Mouse (Mus musculus): ENCODE measurements around the gene Col16a1.

The Col16a1 gene

GRCm38 (mm10) chr4:130082211-130082610, 34.6 kb downstream of the Col16a1 start:
- in situ Hi-C loops (cut with MboI, MseI) = loop anchor here (5.0 kb wide), 2 partner anchors 105 to 135 kb away; no protein-coding TSS in a partner anchor

- in situ Hi-C loops (cut with MboI, MseI) = loop anchor here (5.0 kb wide), 2 partner anchors 107 to 137 kb away; no protein-coding TSS in a partner anchor
These were observed 36.8 kb downstream of the Col16a1 start for GRCm38 (mm10) chr4:130084331-130084945.

- in situ Hi-C loops (cut with MboI, MseI) = no loop called here
These were observed 37.7 kb downstream of the Col16a1 start for GRCm38 (mm10) chr4:130085246-130085820.

GRCm38 (mm10) chr4:130087293-130087692, 39.7 kb downstream of the Col16a1 start:
- in situ Hi-C loops (cut with MboI, MseI) = no loop called here

GRCm38 (mm10) chr4:130095137-130095536, 47.5 kb downstream of the Col16a1 start:
- in situ Hi-C loops (cut with MboI, MseI) = no loop called here

GRCm38 (mm10) chr4:130101183-130101582, 53.5 kb downstream of the Col16a1 start:
- in situ Hi-C loops (cut with MboI, MseI) = no loop called here

- in situ Hi-C loops (cut with MboI, MseI) = no loop called here
These were observed 54.5 kb downstream of the Col16a1 start, which contains the start of gene Pef1 for GRCm38 (mm10) chr4:130102111-130102651. Gene Pef1 (plus strand): TSS chr4:130102558.

GRCm38 (mm10) chr4:130103632-130104031, 56.0 kb downstream of the Col16a1 start:
- in situ Hi-C loops (cut with MboI, MseI) = no loop called here

GRCm38 (mm10) chr4:130104584-130104983, 56.9 kb downstream of the Col16a1 start:
- in situ Hi-C loops (cut with MboI, MseI) = no loop called here

- in situ Hi-C loops (cut with MboI, MseI) = no loop called here
These were observed 59.4 kb downstream of the Col16a1 start for GRCm38 (mm10) chr4:130107065-130107443.

GRCm38 (mm10) chr4:130107444-130108131, 59.9 kb downstream of the Col16a1 start:
- in situ Hi-C loops (cut with MboI, MseI) = no loop called here

- in situ Hi-C loops (cut with MboI, MseI) = no loop called here
These were observed 61.3 kb downstream of the Col16a1 start for GRCm38 (mm10) chr4:130108929-130109328.

GRCm38 (mm10) chr4:130109666-130110065, 62.0 kb downstream of the Col16a1 start:
- in situ Hi-C loops (cut with MboI, MseI) = no loop called here

- in situ Hi-C loops (cut with MboI, MseI) = no loop called here
These were observed 62.5 kb downstream of the Col16a1 start for GRCm38 (mm10) chr4:130110091-130110490.

- in situ Hi-C loops (cut with MboI, MseI) = no loop called here
These were observed 64.7 kb downstream of the Col16a1 start for GRCm38 (mm10) chr4:130112299-130112698.

- in situ Hi-C loops (cut with MboI, MseI) = no loop called here
These were observed 65.1 kb downstream of the Col16a1 start for GRCm38 (mm10) chr4:130112732-130113131.

GRCm38 (mm10) chr4:130120752-130121151, 73.1 kb downstream of the Col16a1 start:
- in situ Hi-C loops (cut with MboI, MseI) = no loop called here

GRCm38 (mm10) chr4:130121560-130121959, 73.9 kb downstream of the Col16a1 start:
- in situ Hi-C loops (cut with MboI, MseI) = no loop called here

GRCm38 (mm10) chr4:130123020-130123419, 75.4 kb downstream of the Col16a1 start:
- in situ Hi-C loops (cut with MboI, MseI) = no loop called here

- in situ Hi-C loops (cut with MboI, MseI) = no loop called here
These were observed 76.5 kb downstream of the Col16a1 start for GRCm38 (mm10) chr4:130124110-130124509.

GRCm38 (mm10) chr4:130125164-130125563, 77.5 kb downstream of the Col16a1 start:
- in situ Hi-C loops (cut with MboI, MseI) = no loop called here

GRCm38 (mm10) chr4:130125935-130126334, 78.3 kb downstream of the Col16a1 start:
- in situ Hi-C loops (cut with MboI, MseI) = no loop called here

Data from regulatory T cell (primary cell).